Mouse (Mus musculus): Measurements from ENCODE around the gene Cntfr.

DNA sequence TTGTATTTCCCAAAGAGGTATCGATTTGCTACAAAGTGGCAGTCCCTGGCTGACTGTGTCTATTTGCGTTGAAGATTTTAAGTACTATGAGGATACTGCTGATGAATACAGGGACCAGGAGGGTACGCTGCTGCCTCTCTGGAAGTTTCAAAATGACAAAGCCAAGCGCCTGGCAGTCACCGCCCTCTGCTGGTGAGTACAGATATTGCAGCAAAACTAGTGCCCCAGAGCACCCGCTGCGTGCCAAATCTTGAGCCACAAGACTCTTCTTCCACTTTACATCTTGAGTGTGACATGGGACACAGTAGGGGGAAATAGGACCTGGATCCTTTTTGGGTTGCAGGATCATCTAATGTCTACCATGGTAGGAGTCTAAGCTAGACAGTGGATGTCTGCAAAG is 82.7 kb downstream of the Cntfr start:
- TF ChIP-seq GATA1 (IDR thresholded peaks at IDR 0.05; ENCODE audit: low read length) (no peak), TAL1 (IDR thresholded peaks at IDR 0.05; ENCODE audit: low read length) (no peak)
